In the genomic region with DNA sequence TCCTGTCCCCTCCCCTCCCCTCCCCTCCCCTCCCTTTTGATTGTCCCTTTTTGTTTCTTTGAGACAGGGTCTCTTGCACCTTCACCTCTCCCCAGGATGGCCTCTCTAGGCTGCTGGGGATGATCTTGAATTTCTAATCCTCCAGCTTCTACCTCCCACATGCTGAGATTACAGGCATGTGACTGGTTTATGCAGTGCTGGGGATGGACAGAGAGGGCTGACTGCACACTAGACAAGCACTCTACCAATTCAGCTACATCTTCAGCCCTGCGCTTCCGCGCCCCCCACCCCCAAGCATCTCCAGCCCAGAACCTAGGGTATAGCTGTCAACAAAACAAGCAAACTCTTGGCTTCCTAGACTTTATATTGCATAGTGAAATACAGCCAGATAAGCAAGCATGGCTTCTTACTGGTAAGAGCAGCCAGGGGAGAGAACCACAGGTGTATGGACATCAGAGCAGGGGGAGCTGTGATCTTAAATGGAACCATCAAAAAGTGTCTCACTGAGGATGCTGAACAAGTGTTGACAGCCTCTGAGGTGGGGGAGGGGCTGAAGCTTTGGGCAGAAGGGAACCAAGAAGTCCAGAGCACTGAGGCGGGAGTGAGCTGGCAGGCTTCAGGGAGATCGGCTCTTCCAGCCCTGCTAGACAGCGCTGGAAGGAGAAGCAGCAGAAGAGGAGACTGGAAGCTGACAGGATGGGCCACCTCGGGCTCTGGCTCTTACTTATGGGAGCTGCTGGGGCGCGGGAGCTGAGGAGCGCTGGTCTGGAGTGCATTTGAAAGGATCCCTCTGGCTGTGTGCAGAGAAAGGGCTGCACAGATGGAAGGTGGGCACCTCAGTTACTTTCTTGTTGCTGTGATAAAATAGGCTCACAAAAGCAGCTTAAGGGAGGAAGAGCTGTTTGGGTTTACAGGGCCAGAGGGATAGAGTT, we compare ENCODE assay signal across 11 mouse cellular contexts. TPM values are rescaled to one million over a fixed set of nuclear protein-coding genes. Genes with fewer than 3 reads are reported as not detected.
DNase-seq lines count a peak whose midpoint lies in the region; ATAC-seq lines count a peak whose summit lies in the region.
"Had no signal": no experiment of that assay in that cellular context is flagged by ENCODE, and none has a peak within 500 bp of the region (broad histone marks: within the 10 kb centered on the region; RNA-seq: fewer than 3 reads in every experiment).

No protein-coding gene starts in this region.

- no peaks in the 10 kb centered on the region for H3K9me3 ChIP-seq in forebrain, embryonic 10.5 days
- H3K9me3 ChIP-seq in forebrain, embryonic 15.5 days, result no peaks in the 10 kb centered on the region
- no peaks in the 10 kb centered on the region for H3K9me3 ChIP-seq in hindbrain, embryonic 14.5 days (ENCODE audit: control insufficient read depth, low read length)
- H3K9me3 ChIP-seq in midbrain, embryonic 12.5 days, result no peaks in the 10 kb centered on the region
- H3K9me3 ChIP-seq in liver, embryonic 11.5 days (ENCODE audit: control insufficient read depth, low read length), result no peaks in the 10 kb centered on the region
- H3K9me3 ChIP-seq: liver, embryonic 13.5 days had no signal

- 18% methylated on average over 10 of the region's 10 CpGs for WGBS in forebrain, embryonic 10.5 days
- WGBS in forebrain, embryonic 15.5 days, result 21% methylated on average over 10 of the region's 10 CpGs
- WGBS in hindbrain, embryonic 14.5 days, result 14% methylated on average over 10 of the region's 10 CpGs
- 13% methylated on average over 10 of the region's 10 CpGs for WGBS in midbrain, embryonic 12.5 days
- 22% methylated on average over 10 of the region's 10 CpGs for WGBS in liver, embryonic 11.5 days

- DNase-seq in forebrain, embryonic 10.5 days (ENCODE audit: extremely low spot score, low spot score), result no peak
- peak; percentile 72 for DNase-seq in brain, adult 2 months (ENCODE audit: low read depth, low spot score)
- DNase-seq in hindbrain, embryonic 14.5 days (ENCODE audit: low spot score), result no peak
- no peak for DNase-seq in testis, postnatal 14 days (ENCODE audit: low spot score)
- no peak for DNase-seq in liver, embryonic 11.5 days (ENCODE audit: low spot score)
- DNase-seq in heart, adult 8-10 months (ENCODE audit: low spot score), result no peak
- DNase-seq: liver, embryonic 13.5 days had no signal

- no peaks in the 10 kb centered on the region for H3K27me3 ChIP-seq in forebrain, embryonic 10.5 days (ENCODE audit: poor library complexity, severe bottlenecking)
- no peaks in the 10 kb centered on the region for H3K27me3 ChIP-seq in forebrain, embryonic 15.5 days
- H3K27me3 ChIP-seq in hindbrain, embryonic 14.5 days (ENCODE audit: control insufficient read depth, insufficient read depth, low read length), result no peaks in the 10 kb centered on the region
- 0 out of 2 replicates have a peak, but pooled peaks cover 6% of the 10 kb centered on the region for H3K27me3 ChIP-seq in midbrain, embryonic 12.5 days
- H3K27me3 ChIP-seq in liver, embryonic 11.5 days (replicated peaks; ENCODE audit: control insufficient read depth, insufficient read depth, low read length), result 0 out of 2 replicates have a peak, but pooled peaks cover 2% of the 10 kb centered on the region
- H3K27me3 ChIP-seq: Patski had no signal

- H3K4me2 ChIP-seq in forebrain, embryonic 15.5 days (replicated peaks), result no peak overlapping the region
- no peak overlapping the region for H3K4me2 ChIP-seq in hindbrain, embryonic 14.5 days (replicated peaks)
- H3K4me2 ChIP-seq in midbrain, embryonic 12.5 days (replicated peaks), result peak overlapping the region; percentile 23
- no peak overlapping the region for H3K4me2 ChIP-seq in liver, embryonic 11.5 days
- H3K4me2 ChIP-seq: liver, embryonic 13.5 days had no signal

- no peak overlapping the region; the same call in 1 of the 2 replicates for H3K4me3 ChIP-seq in forebrain, embryonic 10.5 days
- no peak overlapping the region for H3K4me3 ChIP-seq in forebrain, embryonic 15.5 days
- H3K4me3 ChIP-seq in hindbrain, embryonic 14.5 days (replicated peaks; ENCODE audit: low read length), result no peak overlapping the region
- no peak overlapping the region for H3K4me3 ChIP-seq in midbrain, embryonic 12.5 days
- H3K4me3 ChIP-seq in liver, embryonic 11.5 days (ENCODE audit: low read depth, low read length), result no peak overlapping the region
- H3K4me3 ChIP-seq: liver, embryonic 13.5 days had no signal

- no peak for ATAC-seq in forebrain, embryonic 15.5 days (replicated peaks)
- no peak for ATAC-seq in hindbrain, embryonic 14.5 days (ENCODE audit: low FRiP score)
- ATAC-seq in midbrain, embryonic 12.5 days (ENCODE audit: low FRiP score, low read depth), result no peak
- ATAC-seq in liver, embryonic 11.5 days (replicated peaks; ENCODE audit: low FRiP score), result no peak

- no peak overlapping the region for H3K9ac ChIP-seq in forebrain, embryonic 15.5 days (replicated peaks)
- peak overlapping the region; percentile 31; the same call in 1 of the 2 replicates for H3K9ac ChIP-seq in hindbrain, embryonic 14.5 days
- 0 out of 2 replicates have a peak overlapping the region, but pooled peaks have one; percentile 3 for H3K9ac ChIP-seq in midbrain, embryonic 12.5 days (replicated peaks)
- H3K9ac ChIP-seq in liver, embryonic 11.5 days (ENCODE audit: low read depth, low read length), result no peak overlapping the region
- H3K9ac ChIP-seq: liver, embryonic 13.5 days had no signal

- H3K27ac ChIP-seq in forebrain, embryonic 10.5 days, result peak overlapping the region; percentile 11
- no peak overlapping the region for H3K27ac ChIP-seq in forebrain, embryonic 15.5 days (replicated peaks)
- H3K27ac ChIP-seq in hindbrain, embryonic 14.5 days, result no peak overlapping the region
- H3K27ac ChIP-seq in midbrain, embryonic 12.5 days (replicated peaks), result no peak overlapping the region
- no peak overlapping the region for H3K27ac ChIP-seq in liver, embryonic 11.5 days (ENCODE audit: low read depth, low read length)
- H3K27ac ChIP-seq: liver, embryonic 13.5 days had no signal

- H3K4me1 ChIP-seq in forebrain, embryonic 10.5 days, result peaks cover 16% of the 10 kb centered on the region
- no peaks in the 10 kb centered on the region for H3K4me1 ChIP-seq in forebrain, embryonic 15.5 days
- 0 out of 2 replicates have a peak, but pooled peaks cover 7% of the 10 kb centered on the region for H3K4me1 ChIP-seq in hindbrain, embryonic 14.5 days (replicated peaks; ENCODE audit: control insufficient read depth, insufficient read depth, low read length)
- H3K4me1 ChIP-seq in midbrain, embryonic 12.5 days, result peaks cover 10% of the 10 kb centered on the region
- no peaks in the 10 kb centered on the region for H3K4me1 ChIP-seq in liver, embryonic 11.5 days (replicated peaks; ENCODE audit: control insufficient read depth, insufficient read depth, low read length)
- H3K4me1 ChIP-seq: liver, embryonic 13.5 days had no signal

- H3K36me3 ChIP-seq in forebrain, embryonic 10.5 days (replicated peaks), result no peaks in the 10 kb centered on the region
- H3K36me3 ChIP-seq in forebrain, embryonic 15.5 days, result no peaks in the 10 kb centered on the region
- H3K36me3 ChIP-seq in hindbrain, embryonic 14.5 days (replicated peaks; ENCODE audit: control insufficient read depth, insufficient read depth), result no peaks in the 10 kb centered on the region
- H3K36me3 ChIP-seq in midbrain, embryonic 12.5 days, result no peaks in the 10 kb centered on the region
- no peaks in the 10 kb centered on the region for H3K36me3 ChIP-seq in liver, embryonic 11.5 days (ENCODE audit: control insufficient read depth, insufficient read depth, low read length)
- H3K36me3 ChIP-seq: liver, embryonic 13.5 days had no signal

RNA-seq across cellular contexts. Expression of gene Wfdc2, which starts 12.0 kb away (rescaled TPM):
- 57.8 and 71.3 TPM in 2 replicates for polyA plus RNA-seq in forebrain, embryonic 10.5 days (2016; fragmentation: Nextera tagmentation; extraction: Ambion mirVana)
- polyA plus RNA-seq in forebrain, embryonic 15.5 days (2015; fragmentation: Nextera tagmentation; extraction: Ambion mirVana), result 4.3 and 4.5 TPM in 2 replicates
- 2.4 and 4.0 TPM in 2 replicates for polyA plus RNA-seq in hindbrain, embryonic 14.5 days (2014; fragmentation: Nextera tagmentation; extraction: Ambion mirVana)
- 15.3 and 16.4 TPM in 2 replicates for polyA plus RNA-seq in midbrain, embryonic 12.5 days (2016; fragmentation: Nextera tagmentation; extraction: Ambion mirVana)
- polyA plus RNA-seq in liver, embryonic 11.5 days (2014; fragmentation: Nextera tagmentation; extraction: Ambion mirVana), result 8.2 and 9.1 TPM in 2 replicates
- total RNA-seq in heart, adult 8-10 months (2022), result 1 to 10 TPM in 3 of 4 experiments, under 1 TPM in 1; 0.73 to 3.1 (median 2.1) TPM
- polyA plus RNA-seq: inflammation-experienced regulatory T-cells, adult 6 months had no signal

RNA-seq across cellular contexts. Expression of gene Spint3, which starts 23.0 kb away (rescaled TPM):
- polyA plus RNA-seq in forebrain, embryonic 10.5 days (2016; fragmentation: Nextera tagmentation; extraction: Ambion mirVana), result not detected in 2 replicates
- not detected in 2 replicates for polyA plus RNA-seq in forebrain, embryonic 15.5 days (2015; fragmentation: Nextera tagmentation; extraction: Ambion mirVana)
- polyA plus RNA-seq in hindbrain, embryonic 14.5 days (2014; fragmentation: Nextera tagmentation; extraction: Ambion mirVana), result not detected in 2 replicates
- not detected in 2 replicates for polyA plus RNA-seq in midbrain, embryonic 12.5 days (2016; fragmentation: Nextera tagmentation; extraction: Ambion mirVana)
- not detected in 2 replicates for polyA plus RNA-seq in liver, embryonic 11.5 days (2014; fragmentation: Nextera tagmentation; extraction: Ambion mirVana)
- not detected for total RNA-seq in heart, adult 8-10 months (2022)
- polyA plus RNA-seq: inflammation-experienced regulatory T-cells, adult 6 months; liver, embryonic 13.5 days; Patski had no signal

RNA-seq across cellular contexts. Expression of gene Wfdc6a, which starts 35.0 kb away (rescaled TPM):
- not detected in 2 replicates for polyA plus RNA-seq in forebrain, embryonic 10.5 days (2016; fragmentation: Nextera tagmentation; extraction: Ambion mirVana)
- not detected in 2 replicates for polyA plus RNA-seq in forebrain, embryonic 15.5 days (2015; fragmentation: Nextera tagmentation; extraction: Ambion mirVana)
- polyA plus RNA-seq in hindbrain, embryonic 14.5 days (2014; fragmentation: Nextera tagmentation; extraction: Ambion mirVana), result 0.25 TPM in 1 of 2 replicates, not detected in the other
- polyA plus RNA-seq in midbrain, embryonic 12.5 days (2016; fragmentation: Nextera tagmentation; extraction: Ambion mirVana), result not detected in 2 replicates
- polyA plus RNA-seq in liver, embryonic 11.5 days (2014; fragmentation: Nextera tagmentation; extraction: Ambion mirVana), result not detected in 2 replicates
- total RNA-seq in heart, adult 8-10 months (2022), result under 1 TPM in 1 of 4 experiments, not detected in 3; 0.49 TPM
- polyA plus RNA-seq: inflammation-experienced regulatory T-cells, adult 6 months; Patski had no signal

RNA-seq across cellular contexts. Expression of gene Eppin, which starts 43.2 kb away (rescaled TPM):
- polyA plus RNA-seq in forebrain, embryonic 10.5 days (2016; fragmentation: Nextera tagmentation; extraction: Ambion mirVana), result not detected in 2 replicates
- polyA plus RNA-seq in forebrain, embryonic 15.5 days (2015; fragmentation: Nextera tagmentation; extraction: Ambion mirVana), result not detected in 2 replicates
- polyA plus RNA-seq in hindbrain, embryonic 14.5 days (2014; fragmentation: Nextera tagmentation; extraction: Ambion mirVana), result not detected in 2 replicates
- polyA plus RNA-seq in midbrain, embryonic 12.5 days (2016; fragmentation: Nextera tagmentation; extraction: Ambion mirVana), result not detected in 2 replicates
- not detected in 2 replicates for polyA plus RNA-seq in liver, embryonic 11.5 days (2014; fragmentation: Nextera tagmentation; extraction: Ambion mirVana)
- not detected for total RNA-seq in heart, adult 8-10 months (2022)
- polyA plus RNA-seq: inflammation-experienced regulatory T-cells, adult 6 months; liver, embryonic 13.5 days; Patski had no signal

RNA-seq across cellular contexts. Expression of gene Pigt, which starts 52.9 kb away (rescaled TPM):
- polyA plus RNA-seq in forebrain, embryonic 10.5 days (2016; fragmentation: Nextera tagmentation; extraction: Ambion mirVana), result 38.5 and 42.0 TPM in 2 replicates
- 55.5 and 60.0 TPM in 2 replicates for polyA plus RNA-seq in forebrain, embryonic 15.5 days (2015; fragmentation: Nextera tagmentation; extraction: Ambion mirVana)
- polyA plus RNA-seq in hindbrain, embryonic 14.5 days (2014; fragmentation: Nextera tagmentation; extraction: Ambion mirVana), result 109 and 110 TPM in 2 replicates
- 46.2 and 48.7 TPM in 2 replicates for polyA plus RNA-seq in midbrain, embryonic 12.5 days (2016; fragmentation: Nextera tagmentation; extraction: Ambion mirVana)
- polyA plus RNA-seq in liver, embryonic 11.5 days (2014; fragmentation: Nextera tagmentation; extraction: Ambion mirVana), result 52.1 and 58.7 TPM in 2 replicates
- total RNA-seq in heart, adult 8-10 months (2022), result 10 to 100 TPM; 32.0 to 34.8 (median 33.9) TPM

Comparison
In these comparisons a context has a peak if more than half of its experiments do, and no peak if none do; other contexts are left out.
1. H3K9ac ChIP-seq: peak in hindbrain, embryonic 14.5 days (single experiment) and midbrain, embryonic 12.5 days (single experiment); none in forebrain, embryonic 15.5 days (single experiment) and liver, embryonic 11.5 days (single experiment).